In genomic region chr5:36809123-36809522, GRCm38 (mm10) we compare ENCODE assay signal across 11 mouse cellular contexts. TPM values are rescaled to one million over a fixed set of nuclear protein-coding genes. Genes with fewer than 3 reads are reported as not detected.
"Had no signal": no experiment of that assay in that cellular context is flagged by ENCODE, and none has a peak within 500 bp of the region (broad histone marks: within the 10 kb centered on the region; RNA-seq: fewer than 3 reads in every experiment).

No protein-coding gene starts in this region.

- DNase-seq: kidney, postnatal 25 days; layer of hippocampus, postnatal 36 days; liver, embryonic 13.5 days; liver, postnatal 0 days; lung, postnatal 14 days; retina, postnatal 1 day; right cerebral cortex, postnatal 4 days; spleen, adult 18-20 months; thymus, adult 2 months; thymus, postnatal 36 days had no signal

RNA-seq across cellular contexts. Expression of gene Ppp2r2c, which starts 59.2 kb away (rescaled TPM):
- total RNA-seq: monocyte, adult 5-6 weeks had no signal
